Mouse (Mus musculus) olfactory bulb, adult 2 months (tissue): ENCODE measurements around the gene Olfr1338.

Experiments
- CTCF ChIP-seq: fragments of 200-500 bp; IDR thresholded peaks from 2 replicates; pipeline ENCODE4 v1.5.1; 2012; ENCODE audit warnings: low read depth, mild to moderate bottlenecking, low read length, moderate library complexity; ENCODE audit not compliant: insufficient read depth
- POLR2A ChIP-seq: fragments of 200-500 bp; IDR thresholded peaks from 2 replicates; pipeline ENCODE4 v1.6.1; 2012; ENCODE audit warnings: mild to moderate bottlenecking, low read depth, low read length, moderate library complexity; ENCODE audit not compliant: insufficient read depth

DNA sequence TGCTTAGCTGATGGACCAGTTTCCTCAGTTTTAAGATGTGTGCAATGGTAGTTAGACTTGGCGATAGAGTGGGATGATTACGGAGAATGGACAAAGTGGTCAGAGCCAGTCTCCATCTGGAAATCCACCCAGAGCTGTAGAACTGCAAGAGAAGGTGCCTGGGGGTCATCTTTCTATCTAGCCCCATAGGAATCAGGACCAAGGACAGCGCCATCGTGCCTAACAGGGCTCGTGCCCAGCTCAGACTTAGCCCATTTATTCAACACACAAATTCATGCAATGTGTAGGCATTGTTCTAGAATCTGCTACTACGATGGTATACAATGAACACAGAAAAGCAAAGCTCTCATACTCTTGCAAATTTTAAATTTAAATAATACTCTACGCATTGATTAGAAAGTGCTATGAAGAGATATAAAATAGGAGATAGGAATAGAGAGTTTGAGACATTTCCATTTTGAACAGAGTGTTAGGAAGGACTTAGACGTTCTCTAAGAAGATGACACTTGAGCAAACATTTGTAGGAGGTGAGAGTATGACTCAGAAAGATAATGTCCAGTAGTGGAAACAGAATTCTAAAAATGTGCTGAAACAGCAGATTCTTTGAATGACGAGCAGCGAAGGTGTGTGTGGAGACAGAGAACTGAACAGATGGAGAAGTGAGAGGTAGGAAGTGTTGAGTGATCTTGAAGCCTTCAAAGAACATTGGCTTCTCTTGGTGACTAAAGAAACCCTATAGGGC is 36.6 kb downstream of the Olfr1338 start:
- TF ChIP-seq POLR2A (no peak), CTCF (no peak)
